Mouse (Mus musculus) mouse trophoblast stem cell (cell line): ENCODE data around the gene Hcfc2.

Experiments used
- in situ Hi-C, 2 experiments: fragments of 300-500 bp; cut with MseI, MboI; formaldehyde crosslinking; loops; 2 replicates in 1 of 2; 3 replicates in 1 of 2; pipeline ENCODE4 v1.15.1; 2025

Hcfc2 gene

GRCm38 (mm10) chr10:82695956-82696355 is at the start of gene Hcfc2:
Gene Hcfc2, plus strand, starts transcription at chr10:82696160.
- in situ Hi-C loops: no loop called here

GRCm38 (mm10) chr10:82647205-82647811 is 48.7 kb upstream of the Hcfc2 start:
- in situ Hi-C loops: loop anchor here in 1 of 2 experiments (25.0 kb wide), 1 partner anchor 1010 kb away; the partner anchor contains the start of genes Ankrd24, Gm10778 and Sirt6

GRCm38 (mm10) chr10:82651221-82651620 is 44.7 kb upstream of the Hcfc2 start:
- in situ Hi-C loops: no loop called here

DNA sequence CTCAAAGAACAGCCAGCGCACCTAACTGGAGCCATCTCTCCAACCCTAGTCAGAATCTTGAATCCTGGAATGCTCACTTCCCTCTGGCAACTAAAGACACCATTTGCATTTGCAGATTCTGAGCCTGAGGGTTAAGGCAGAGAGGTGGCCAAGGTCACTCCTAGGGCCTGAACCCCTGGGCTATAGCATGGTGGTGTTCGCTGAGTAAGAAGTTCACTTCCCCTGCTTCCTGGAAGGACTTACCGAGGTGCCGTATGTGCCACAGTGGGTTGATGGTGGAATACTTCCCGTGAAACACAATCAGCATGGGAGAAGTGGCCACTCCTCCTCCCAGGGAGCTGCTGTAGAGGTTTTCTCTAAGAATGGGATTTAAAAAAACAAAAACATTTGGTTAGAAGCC is 43.3 kb upstream of the Hcfc2 start:
- in situ Hi-C loops: no loop called here

GRCm38 (mm10) chr10:82654581-82654980 is 41.4 kb upstream of the Hcfc2 start:
- in situ Hi-C loops: no loop called here

DNA sequence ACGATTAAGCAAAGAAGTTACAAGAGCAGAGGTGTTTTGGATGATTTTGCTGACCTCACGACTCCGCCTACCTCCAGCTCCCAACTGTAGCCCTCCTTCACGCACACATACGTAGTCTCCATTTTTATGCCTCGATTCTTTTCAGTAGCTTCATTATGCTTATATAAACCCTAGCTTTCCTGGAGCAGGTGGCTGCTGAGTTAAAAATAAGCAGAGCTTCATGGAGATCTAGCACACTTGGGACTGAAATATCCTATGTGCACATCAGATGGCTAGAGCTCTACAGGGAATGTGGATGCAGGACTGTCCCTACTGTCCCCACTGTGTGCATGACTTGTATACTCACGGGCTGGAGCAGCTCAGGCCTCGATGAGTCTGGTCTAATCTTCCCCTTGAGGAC is 34.1 kb upstream of the Hcfc2 start:
- in situ Hi-C loops: no loop called here

- in situ Hi-C loops: no loop called here
These were observed 33.5 kb upstream of the Hcfc2 start for GRCm38 (mm10) chr10:82662267-82662990.

- in situ Hi-C loops: no loop called here
These were observed 32.7 kb upstream of the Hcfc2 start for GRCm38 (mm10) chr10:82663289-82663688.

DNA sequence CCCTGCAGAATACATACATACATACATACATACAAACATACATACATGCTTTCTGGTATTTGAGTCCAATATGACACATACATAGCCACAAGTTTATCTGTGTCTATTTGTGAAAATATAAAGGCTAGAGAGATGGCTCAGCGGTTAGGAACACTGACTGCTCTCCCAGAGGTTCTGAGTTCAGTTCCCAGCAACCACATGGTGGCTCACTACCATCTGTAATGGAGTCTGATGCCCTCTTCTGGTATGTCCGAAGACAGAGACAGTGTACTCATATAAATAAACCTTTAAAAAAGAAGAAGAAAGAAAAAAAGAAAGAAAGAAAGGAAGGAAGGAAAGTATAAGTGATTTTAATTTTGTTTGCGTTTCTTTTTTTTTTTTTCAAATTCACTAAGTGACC is 30.0 kb upstream of the Hcfc2 start:
- in situ Hi-C loops: no loop called here

DNA sequence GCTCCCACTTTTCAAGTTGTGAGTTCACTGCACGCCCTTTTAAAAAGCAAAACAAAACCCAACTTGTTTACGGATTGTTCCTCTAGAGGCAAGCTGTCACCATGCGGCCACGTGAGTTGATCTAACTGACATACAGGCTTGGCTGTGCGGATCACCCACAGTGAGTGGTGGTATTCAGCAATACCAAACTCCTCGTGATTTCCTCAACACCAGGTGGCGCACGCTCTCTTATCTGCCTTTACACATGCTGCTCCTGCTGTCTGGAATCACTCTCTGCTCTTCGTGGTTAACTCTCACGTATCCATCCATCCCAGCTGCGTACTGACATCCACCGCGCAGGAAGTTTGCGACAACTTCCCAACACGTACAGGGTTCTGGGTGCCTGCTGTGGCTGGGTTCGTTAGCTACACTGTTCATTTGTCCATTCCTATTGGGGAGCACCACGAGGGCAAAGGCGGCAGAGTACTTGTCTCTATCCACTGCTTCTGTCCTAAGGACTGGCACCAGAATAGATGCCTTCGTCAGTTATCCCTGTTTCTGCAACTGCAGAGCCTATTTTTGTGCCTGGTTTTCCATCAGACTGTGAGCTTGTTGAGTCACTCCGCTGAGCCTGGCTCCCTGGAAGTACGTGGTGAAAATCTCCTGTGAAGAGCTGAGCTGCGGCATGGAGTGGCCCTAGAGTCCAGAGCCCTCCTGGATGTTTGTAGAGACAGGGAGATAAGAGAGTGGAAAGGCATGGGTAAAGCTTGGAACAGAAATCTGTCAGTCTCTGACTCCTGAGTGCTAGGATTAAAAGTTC is 29.3 kb upstream of the Hcfc2 start:
- in situ Hi-C loops: no loop called here

- in situ Hi-C loops: no loop called here
These were observed 25.8 kb upstream of the Hcfc2 start for GRCm38 (mm10) chr10:82670205-82670604.

DNA sequence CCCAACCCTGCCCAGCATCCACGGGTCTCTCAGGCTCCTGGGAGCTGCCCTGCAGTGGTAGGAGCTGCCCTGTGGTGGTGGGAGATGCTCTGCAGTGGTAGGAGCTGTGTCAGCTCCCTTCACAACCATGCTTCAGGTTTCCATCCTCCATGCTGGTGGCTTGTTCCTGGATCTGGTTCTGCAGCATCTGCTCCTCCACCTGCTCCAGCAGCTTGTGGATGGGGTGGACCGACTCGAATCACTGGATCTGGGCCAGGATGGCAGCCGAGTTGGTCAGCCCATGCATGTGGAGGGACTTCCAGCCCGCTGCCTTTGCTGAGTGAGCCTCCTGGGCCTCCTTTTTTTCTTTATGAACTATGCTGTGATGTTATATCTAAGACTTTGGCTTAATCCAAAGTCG is 19.0 kb upstream of the Hcfc2 start:
- in situ Hi-C loops: no loop called here

DNA sequence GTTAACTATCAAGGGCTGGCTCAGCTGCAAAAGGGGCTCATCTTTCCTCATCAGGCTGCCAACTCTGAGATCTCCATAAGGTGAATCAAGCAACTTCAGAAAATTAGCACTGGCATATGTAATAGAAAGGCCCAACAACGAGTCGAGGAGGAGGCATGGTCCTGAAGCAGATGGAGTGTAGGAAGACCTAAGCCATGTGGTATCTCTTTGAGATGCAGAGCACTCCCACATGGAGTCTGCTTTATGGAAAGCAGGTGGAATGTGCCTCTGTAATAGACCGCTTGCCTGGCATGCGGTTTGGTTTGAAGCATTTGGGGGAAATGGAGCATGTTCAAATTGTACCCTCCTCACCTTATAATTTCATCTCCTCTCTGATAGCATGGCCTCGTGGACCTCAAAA is 15.2 kb upstream of the Hcfc2 start:
- in situ Hi-C loops: no loop called here

- in situ Hi-C loops: no loop called here
These were observed 14.3 kb upstream of the Hcfc2 start for GRCm38 (mm10) chr10:82681639-82682038.

DNA sequence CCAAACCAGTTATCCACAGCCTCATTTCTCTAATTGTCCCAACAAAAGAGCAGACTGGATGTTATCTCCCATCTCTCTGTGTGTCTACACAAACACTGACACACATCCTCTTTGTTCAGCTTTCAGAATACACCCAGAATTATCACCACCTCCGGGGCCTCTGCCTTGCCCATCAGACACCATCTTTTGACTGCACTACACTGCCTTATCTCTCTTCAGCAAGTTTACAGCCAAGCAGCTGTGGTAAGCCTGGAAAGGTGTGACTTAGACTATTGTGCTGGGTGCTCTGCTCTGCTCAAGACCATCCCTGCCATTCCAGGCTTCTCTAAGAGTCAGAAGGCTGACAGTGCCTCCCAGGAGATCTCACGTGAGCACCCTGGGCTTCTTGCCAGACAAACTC is 10.5 kb upstream of the Hcfc2 start:
- in situ Hi-C loops: no loop called here

GRCm38 (mm10) chr10:82689681-82690211 is 6.2 kb upstream of the Hcfc2 start:
- in situ Hi-C loops: no loop called here

DNA sequence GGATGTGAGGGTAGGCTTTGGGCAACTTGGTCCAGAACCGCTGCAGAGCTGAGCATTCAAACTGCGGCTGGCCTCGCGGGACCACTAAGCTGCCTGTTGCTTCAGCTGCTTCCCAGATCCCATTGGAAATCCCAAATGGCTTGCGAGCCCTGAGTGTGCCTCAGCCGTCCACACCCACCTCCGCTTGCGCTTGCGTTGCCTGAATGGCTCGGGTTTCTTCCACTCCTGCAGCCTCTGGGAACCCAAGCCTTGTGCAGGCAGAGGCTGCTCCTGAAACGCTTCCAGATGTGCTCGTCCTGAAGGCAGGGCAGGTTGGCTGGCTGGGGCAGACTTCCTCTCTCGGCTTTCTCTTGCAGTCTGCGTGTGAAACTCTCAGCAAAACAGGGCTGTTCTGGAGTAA is 5.5 kb upstream of the Hcfc2 start, which contains the start of gene Glt8d2:
TSS of gene Glt8d2 (minus strand) at position 157 of the 400 bp plus-strand sequence.
- in situ Hi-C loops: no loop called here

DNA sequence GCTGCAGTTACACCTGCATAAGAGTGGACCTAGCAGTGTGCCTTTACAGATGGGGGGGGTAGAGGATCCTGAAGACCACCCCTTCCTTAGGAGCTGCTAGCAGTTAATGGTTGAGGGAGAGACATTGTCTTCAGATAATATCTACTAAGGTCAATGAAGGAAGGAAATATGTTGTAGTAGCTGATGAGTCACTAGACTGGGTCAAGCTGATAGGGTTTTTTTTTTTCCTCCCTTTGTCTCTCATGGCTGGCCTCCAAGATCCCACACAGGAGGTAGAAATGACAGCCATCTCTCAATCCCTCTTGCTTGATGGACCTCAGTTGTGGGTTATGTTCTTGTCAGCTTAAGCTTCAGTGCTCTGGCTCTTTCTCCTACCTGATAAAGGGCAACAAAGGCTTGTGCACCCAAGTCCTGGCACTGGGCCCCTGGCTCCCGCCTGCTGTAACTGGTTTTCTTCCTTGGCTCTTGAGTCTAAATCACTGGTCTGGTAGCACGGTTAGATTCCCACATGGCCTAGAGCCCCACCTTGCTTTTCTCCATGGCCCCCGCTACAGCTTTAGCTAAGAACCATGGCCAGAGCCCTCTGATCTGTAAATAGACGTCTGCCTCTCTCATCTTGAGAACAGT is 606 bp downstream of the Hcfc2 start:
- in situ Hi-C loops: no loop called here

DNA sequence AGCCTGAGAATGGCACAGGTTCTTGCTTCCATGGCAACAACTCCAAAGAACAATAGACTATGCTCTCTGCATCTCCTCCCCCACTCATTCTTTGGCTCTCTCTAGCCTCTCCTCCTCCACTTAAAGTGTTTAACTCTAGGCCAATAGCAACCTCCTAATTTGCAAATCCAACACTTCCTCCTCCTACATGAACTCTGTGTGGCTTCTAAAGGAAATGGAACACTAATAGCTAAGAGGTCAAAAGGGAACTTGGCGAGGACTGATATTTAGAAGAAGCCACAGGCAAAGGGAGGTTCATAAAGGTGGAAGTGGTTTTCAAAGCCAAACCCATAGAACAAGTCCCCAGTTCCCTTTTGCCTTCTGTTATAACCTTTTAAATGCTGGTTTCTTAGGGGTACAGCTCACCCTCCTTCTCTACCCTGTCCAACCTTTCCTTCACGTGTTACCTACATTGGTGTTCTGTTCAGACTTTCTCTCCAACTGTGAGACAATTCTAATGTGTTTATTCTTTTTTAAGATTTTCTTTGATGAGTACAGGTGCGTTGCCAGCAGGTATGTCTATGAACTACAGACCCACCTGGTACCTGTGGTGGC is 1.4 kb downstream of the Hcfc2 start:
- in situ Hi-C loops: no loop called here

DNA sequence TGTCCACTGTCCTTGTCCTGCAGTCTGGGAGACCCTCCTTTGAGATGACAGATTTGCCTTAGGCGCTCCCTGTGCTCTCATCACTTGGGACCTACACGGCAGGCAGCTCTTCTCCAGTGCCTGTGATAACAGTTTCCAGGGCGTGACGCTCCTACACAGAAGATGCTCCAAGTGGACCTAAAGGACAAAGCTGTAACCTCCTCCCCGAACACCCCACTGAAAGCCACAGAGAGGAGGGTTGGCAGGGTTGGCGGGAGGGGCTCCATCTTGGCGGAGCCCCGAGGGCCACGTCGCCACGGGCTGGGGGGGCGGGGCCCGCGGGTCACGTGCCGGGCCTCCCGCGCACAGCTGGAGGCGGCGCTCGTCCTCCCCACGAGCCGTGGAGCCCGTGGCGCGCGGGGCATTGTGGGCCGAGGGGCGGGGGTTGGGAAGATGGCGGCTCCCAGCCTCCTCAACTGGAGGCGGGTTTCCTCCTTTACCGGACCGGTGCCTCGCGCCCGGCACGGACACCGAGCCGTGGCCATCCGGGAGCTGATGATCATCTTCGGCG is 2.8 kb downstream of the Hcfc2 start:
- in situ Hi-C loops: no loop called here

DNA sequence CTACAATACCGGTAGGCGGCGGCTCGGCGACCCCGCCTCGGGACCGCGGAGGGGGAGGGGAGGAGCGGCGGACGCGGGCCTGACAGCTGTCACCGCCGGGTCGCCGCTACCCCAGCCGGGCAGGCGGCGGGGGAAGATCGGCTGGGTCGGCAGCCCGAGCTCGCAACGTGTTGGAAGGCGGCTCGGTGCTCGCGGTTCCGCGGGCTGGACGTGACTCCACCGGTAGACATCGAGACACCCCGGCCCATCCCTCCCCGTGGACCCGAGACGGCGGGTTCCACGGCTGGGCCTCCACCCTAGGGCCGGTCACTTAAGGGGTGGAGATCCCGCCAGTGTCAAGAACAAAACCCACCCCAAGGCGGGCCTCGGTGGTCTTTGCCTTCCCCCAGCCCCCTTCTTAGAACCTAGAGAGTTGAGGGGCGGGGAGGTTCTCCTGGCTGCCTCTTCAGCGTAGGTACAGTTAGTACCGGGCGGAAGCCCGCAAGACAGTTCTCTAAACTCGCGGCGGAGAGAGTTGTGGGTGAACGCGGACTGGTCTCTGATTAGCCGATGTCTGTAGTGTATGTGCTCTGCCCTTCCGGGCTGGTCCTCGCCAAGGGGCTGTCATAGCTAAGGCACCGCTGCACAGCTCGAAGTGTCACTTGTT is 3.5 kb downstream of the Hcfc2 start:
- in situ Hi-C loops: no loop called here
